8 mouse cellular contexts compared by ENCODE assay signal in the genomic region with DNA sequence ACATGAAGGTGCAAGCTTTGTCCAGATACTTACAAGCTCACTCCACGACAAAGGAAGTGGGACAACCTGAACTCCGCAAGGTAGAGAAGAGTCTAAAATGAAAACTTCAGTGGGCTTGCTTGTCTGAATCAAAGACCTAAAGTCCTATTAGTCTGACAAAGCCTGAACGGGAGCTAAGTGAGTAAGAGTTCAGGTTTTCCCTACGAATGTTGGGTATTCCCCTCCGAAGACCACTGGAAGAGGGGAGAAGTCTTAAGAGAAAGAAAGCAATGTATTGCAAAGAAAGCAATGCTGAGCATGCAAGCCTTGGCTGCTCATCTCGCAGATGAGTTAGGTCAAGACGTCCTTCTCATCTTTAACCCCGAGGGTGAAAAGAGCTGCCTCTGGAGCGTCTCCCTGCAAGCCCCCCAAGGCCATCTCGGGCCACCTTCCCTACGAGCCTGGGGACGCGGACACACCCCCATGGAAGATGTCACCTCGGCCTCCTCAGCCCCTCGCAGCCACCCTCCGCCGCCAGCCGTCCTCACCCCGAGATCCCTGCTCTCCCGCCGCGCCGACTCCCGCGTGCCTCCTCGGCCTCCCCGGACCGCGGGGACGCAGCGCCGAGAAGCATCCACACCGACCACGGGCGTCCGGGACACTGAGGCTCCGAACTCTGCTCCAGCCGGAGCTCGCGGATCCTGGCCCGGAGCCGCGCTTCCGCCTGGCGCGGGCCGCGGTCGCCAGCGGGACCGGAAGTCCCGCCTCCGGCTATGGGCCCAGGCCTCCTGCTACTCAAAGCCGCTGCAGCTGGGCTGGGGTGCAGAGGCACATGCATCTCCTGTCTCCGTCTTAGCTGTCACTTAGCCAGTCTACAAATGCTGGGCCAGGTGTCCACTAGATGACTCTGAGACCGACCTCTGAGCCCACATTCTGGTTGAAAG. TPM values are rescaled to one million over a fixed set of nuclear protein-coding genes. Genes with fewer than 3 reads are reported as not detected.
DNase-seq lines count a peak whose midpoint lies in the region; ATAC-seq lines count a peak whose summit lies in the region.

Disp1 (minus strand) TSS at position 727 of the 923 bp plus-strand sequence.

- 0 out of 2 replicates have a peak, but pooled peaks cover 5% of the 10 kb centered on the region for H3K36me3 ChIP-seq in midbrain, embryonic 10.5 days

- intact Hi-C loops in left cerebral cortex, postnatal 36 days (cut with DNase I), result no loop called here

- no peaks in the 10 kb centered on the region for H3K27me3 ChIP-seq in midbrain, embryonic 10.5 days (ENCODE audit: low read depth, poor library complexity, severe bottlenecking)

- peak within 1 kb of the TSS; percentile 96 for H3K27ac ChIP-seq in midbrain, embryonic 10.5 days (replicated peaks)

- WGBS in midbrain, embryonic 10.5 days, result 5% methylated on average over 56 of the region's 56 CpGs

- peaks cover 19% of the 10 kb centered on the region for H3K4me1 ChIP-seq in midbrain, embryonic 10.5 days

- H3K4me3 ChIP-seq in midbrain, embryonic 10.5 days, result peak within 1 kb of the TSS; percentile 94

- DNase-seq in adrenal gland, adult (ENCODE audit: inconsistent age in 2 of 2, low spot score in 1 of 2), result peak; percentile 79 to 89
- peak; percentile 89 for DNase-seq in embryo, embryonic 10.5 days (ENCODE audit: low spot score)
- DNase-seq in gastrocnemius, postnatal 25 days, result peak; percentile 74
- peak; percentile 50 to 67 for DNase-seq in left cerebral cortex, postnatal 36 days (ENCODE audit: low spot score in 2 of 2)
- DNase-seq in midbrain, embryonic 10.5 days (ENCODE audit: low spot score), result peak; percentile 84
- DNase-seq in right cerebral cortex, postnatal 36 days (ENCODE audit: low spot score in 2 of 2), result peak; percentile 37 to 39
- peak; percentile 67 for DNase-seq in yolk sac, embryonic 10.5 days (ENCODE audit: low spot score)

- ATAC-seq in inflammation-experienced regulatory T-cells, adult 6 months, result peak; percentile 98

- H3K9me3 ChIP-seq in midbrain, embryonic 10.5 days (replicated peaks), result no peaks in the 10 kb centered on the region

RNA-seq across cellular contexts. Expression of gene Disp1, which starts in this region (rescaled TPM):
- 1 to 10 TPM; 2.5 to 5.0 TPM for total RNA-seq in gastrocnemius, postnatal 25 days (2021)
- polyA plus RNA-seq in inflammation-experienced regulatory T-cells, adult 6 months (2017; shearing (Covaris generic)), result 1 to 10 TPM; 4.2 to 6.9 (median 4.8) TPM
- 1 to 10 TPM; 5.6 to 6.8 TPM for total RNA-seq in left cerebral cortex, postnatal 36 days (2021)
- polyA plus RNA-seq in midbrain, embryonic 10.5 days (2016; fragmentation: Nextera tagmentation; extraction: Ambion mirVana), result 8.6 and 11.1 TPM in 2 replicates

Comparison
In these comparisons a context has a peak if more than half of its experiments do, and no peak if none do; other contexts are left out.
1. Peak in every context shown above with its lines: DNase-seq, ATAC-seq, H3K4me3 ChIP-seq and H3K27ac ChIP-seq.
2. DNase-seq: peak in every context shown above with its lines; median percentile 89 in embryo, embryonic 10.5 days; 84 in adrenal gland, adult; 84 in midbrain, embryonic 10.5 days; 74 in gastrocnemius, postnatal 25 days; 67 in yolk sac, embryonic 10.5 days; 58 in left cerebral cortex, postnatal 36 days; 38 in right cerebral cortex, postnatal 36 days.